Mouse (Mus musculus) bone marrow macrophage, adult 2 months (primary cell): ENCODE results near the gene Asic2.

ENCODE experiments used
- CTCF ChIP-seq: IDR thresholded peaks from 2 replicates; pipeline ENCODE4 v1.5.1; 2012; ENCODE audit warnings: low read depth, mild to moderate bottlenecking, low read length, moderate library complexity
- POLR2A ChIP-seq: IDR thresholded peaks from 2 replicates; pipeline ENCODE4 v1.6.1; 2012; ENCODE audit warnings: mild to moderate bottlenecking, low read depth, low read length, borderline replicate concordance

GRCm38 (mm10) chr11:81860250-81860972 is 107.8 kb downstream of the Asic2 start, which contains the start of gene 5530401A14Rik:
- TF ChIP-seq CTCF (no peak), POLR2A (no peak)
